Comparison of ENCODE assay signal across 11 mouse cellular contexts in genomic region chr17:80559745-80560144, GRCm38 (mm10). TPM values are rescaled to one million over a fixed set of nuclear protein-coding genes. Genes with fewer than 3 reads are reported as not detected.
DNase-seq lines count a peak whose midpoint lies in the region; ATAC-seq and TF ChIP-seq lines count a peak whose summit lies in the region.
"Had no signal": no experiment of that assay in that cellular context is flagged by ENCODE, and none has a peak within 500 bp of the region (broad histone marks: within the 10 kb centered on the region; RNA-seq: fewer than 3 reads in every experiment).

No protein-coding gene starts in this region.

- no peak for TF ChIP-seq POLR2A in MEL (IDR thresholded peaks at IDR 0.05; ENCODE audit: control insufficient read depth in 1 of 2, insufficient read depth in 1 of 2, low read depth in 1 of 2, low read length in 2 of 2, poor library complexity in 1 of 2)

- no peak for TF ChIP-seq RAD21 in MEL (IDR thresholded peaks at IDR 0.05; ENCODE audit: low read depth, low read length)

- no peak overlapping the region for H3K27ac ChIP-seq in lung, postnatal 0 days (ENCODE audit: low read length)
- no peak overlapping the region for H3K27ac ChIP-seq in MEL (ENCODE audit: control insufficient read depth, low read depth, low read length)
- no peak overlapping the region for H3K27ac ChIP-seq in midbrain, embryonic 11.5 days (ENCODE audit: low read depth, low read length)
- H3K27ac ChIP-seq: embryonic facial prominence, embryonic 13.5 days had no signal

- no peak for ATAC-seq in lung, postnatal 0 days
- no peak for ATAC-seq in midbrain, embryonic 11.5 days (ENCODE audit: low FRiP score)
- ATAC-seq: forebrain, embryonic 14.5 days; hindbrain, embryonic 16.5 days had no signal

- no peak overlapping the region for H3K4me3 ChIP-seq in lung, postnatal 0 days (ENCODE audit: low read depth, low read length)
- H3K4me3 ChIP-seq in MEL (ENCODE audit: control insufficient read depth in 1 of 2, insufficient read depth in 1 of 2, low read depth in 2 of 2, low read length in 2 of 2): peak overlapping the region in 1 of 2 experiments; percentile 36; a peak in 2 of 4 replicates
- no peak overlapping the region for H3K4me3 ChIP-seq in midbrain, embryonic 11.5 days (ENCODE audit: low read depth, low read length)
- H3K4me3 ChIP-seq: embryonic facial prominence, embryonic 13.5 days; myocyte had no signal

- no peaks in the 10 kb centered on the region for H3K9me3 ChIP-seq in lung, postnatal 0 days (ENCODE audit: low read length)
- no peaks in the 10 kb centered on the region for H3K9me3 ChIP-seq in MEL (replicated peaks; ENCODE audit: insufficient read depth, low read length)
- no peaks in the 10 kb centered on the region for H3K9me3 ChIP-seq in midbrain, embryonic 11.5 days (ENCODE audit: control insufficient read depth, low read length)
- H3K9me3 ChIP-seq: embryonic facial prominence, embryonic 13.5 days had no signal

- TF ChIP-seq EP300 in lung, postnatal 0 days (IDR thresholded peaks at IDR 0.05): no peak
- no peak for TF ChIP-seq EP300 in MEL (IDR thresholded peaks at IDR 0.05; ENCODE audit: low read depth in 1 of 2, low read length in 2 of 2)

- DNase-seq in lung, postnatal 0 days (ENCODE audit: low spot score): no peak
- DNase-seq in lung, adult 18-20 months: no peak
- DNase-seq in MEL (ENCODE audit: low read depth, low spot score) (peak; percentile 62), liver (peak; percentile 41)
- peak; percentile 18 for DNase-seq in splenic B cell, adult 2 months (ENCODE audit: low read depth, low spot score)
- DNase-seq in layer of hippocampus, postnatal 36 days: no peak
- DNase-seq in midbrain, embryonic 11.5 days (ENCODE audit: low spot score, missing footprints): no peak

- TF ChIP-seq CTCF in lung, postnatal 0 days (IDR thresholded peaks at IDR 0.05): peak; percentile 37
- peak in 2 of 3 experiments; percentile 48 to 57; a peak in 5 of 6 replicates for TF ChIP-seq CTCF in MEL (IDR thresholded peaks at IDR 0.05 in 2 of 3, conservative IDR thresholded peaks at IDR 0.05 in 1 of 3; ENCODE audit: control insufficient read depth in 1 of 3, insufficient read depth in 1 of 3, low read depth in 2 of 3, low read length in 3 of 3, poor library complexity in 1 of 3, severe bottlenecking in 1 of 3)

- no peaks in the 10 kb centered on the region; the same call in 1 of the 2 replicates for H3K79me2 ChIP-seq in MEL (ENCODE audit: control insufficient read depth, insufficient read depth, low read length, poor library complexity)

- no peaks in the 10 kb centered on the region for H3K27me3 ChIP-seq in lung, postnatal 0 days (replicated peaks; ENCODE audit: insufficient read depth, low read length)
- no peaks in the 10 kb centered on the region for H3K27me3 ChIP-seq in MEL (ENCODE audit: control insufficient read depth in 1 of 2, insufficient read depth in 2 of 2, low read length in 2 of 2)
- H3K27me3 ChIP-seq in splenic B cell, adult 2 months (ENCODE audit: control insufficient read depth, insufficient read depth, low read length, poor library complexity, severe bottlenecking): no peaks in the 10 kb centered on the region; the same call in 1 of the 2 replicates
- H3K27me3 ChIP-seq in midbrain, embryonic 11.5 days (ENCODE audit: control insufficient read depth, insufficient read depth, low read length): no peaks in the 10 kb centered on the region
- H3K27me3 ChIP-seq: embryonic facial prominence, embryonic 13.5 days had no signal

- WGBS in lung, postnatal 0 days: 76% methylated on average over 4 of the region's 4 CpGs
- 91% methylated on average over 4 of the region's 4 CpGs for WGBS in midbrain, embryonic 11.5 days

- H3K4me1 ChIP-seq in lung, postnatal 0 days (ENCODE audit: insufficient read depth, low read depth, low read length): no peaks in the 10 kb centered on the region
- H3K4me1 ChIP-seq in MEL (ENCODE audit: control insufficient read depth in 1 of 2, insufficient read depth in 2 of 2, low read length in 2 of 2): peaks cover 6% of the 10 kb centered on the region in 2 experiments; a peak in 2 of 4 replicates
- H3K4me1 ChIP-seq in midbrain, embryonic 11.5 days (ENCODE audit: control insufficient read depth, insufficient read depth, low read length): no peaks in the 10 kb centered on the region

- H3K36me3 ChIP-seq in lung, postnatal 0 days (ENCODE audit: insufficient read depth, low read length): no peaks in the 10 kb centered on the region
- peaks cover 0 to 5% of the 10 kb centered on the region in 2 experiments; a peak in 1 of 4 replicates for H3K36me3 ChIP-seq in MEL (ENCODE audit: control insufficient read depth in 1 of 2, insufficient read depth in 2 of 2, low read length in 2 of 2)
- no peaks in the 10 kb centered on the region for H3K36me3 ChIP-seq in splenic B cell, adult 2 months (ENCODE audit: control insufficient read depth, insufficient read depth, low read length, poor library complexity, severe bottlenecking)
- H3K36me3 ChIP-seq in midbrain, embryonic 11.5 days (ENCODE audit: control insufficient read depth, insufficient read depth, low read length): no peaks in the 10 kb centered on the region
- H3K36me3 ChIP-seq: embryonic facial prominence, embryonic 13.5 days had no signal

- H3K4me2 ChIP-seq in lung, postnatal 0 days (replicated peaks; ENCODE audit: low read depth, low read length): no peak overlapping the region
- H3K4me2 ChIP-seq in midbrain, embryonic 11.5 days: no peak overlapping the region

- H3K9ac ChIP-seq in lung, postnatal 0 days (replicated peaks; ENCODE audit: low read depth): no peak overlapping the region
- no peak overlapping the region; the same call in 1 of the 2 replicates for H3K9ac ChIP-seq in MEL (ENCODE audit: control insufficient read depth, low read depth, low read length, poor library complexity, severe bottlenecking)
- H3K9ac ChIP-seq in midbrain, embryonic 11.5 days (ENCODE audit: low read length): no peak overlapping the region
- H3K9ac ChIP-seq: embryonic facial prominence, embryonic 13.5 days had no signal

TF ChIP-seq in MEL, 35 proteins besides CTCF, POLR2A, EP300 and RAD21:
- peak; percentile 33; the same call in 1 of the 2 replicates for TF ChIP-seq SMC3 (IDR thresholded peaks at IDR 0.05; ENCODE audit: low read depth, low read length)
- no peak for TF ChIP-seq NRF1 (IDR thresholded peaks at IDR 0.05; ENCODE audit: insufficient read depth, low read depth, low read length, poor library complexity, severe bottlenecking)
- TF ChIP-seq MAZ (IDR thresholded peaks at IDR 0.05; ENCODE audit: low read depth, low read length): no peak
- TF ChIP-seq TBP (IDR thresholded peaks at IDR 0.05; ENCODE audit: low read depth, low read length): peak; percentile 70

RNA-seq across cellular contexts. Expression of gene Cdkl4, which starts 17.9 kb away (rescaled TPM):
- polyA plus RNA-seq in lung, postnatal 0 days (2015; fragmentation: Nextera tagmentation; extraction: Ambion mirVana): 3.4 and 4.9 TPM in 2 replicates
- 0.36 and 0.42 TPM in 2 replicates for total RNA-seq in MEL (2012; rRNA removed)
- polyA plus RNA-seq in MEL (2012; ENCODE audit: insufficient read depth in 1 of 2, insufficient read length in 2 of 2, low read depth in 1 of 2, low replicate concordance in 2 of 2, missing spikeins in 1 of 2): under 1 TPM in 1 of 2 experiments, not detected in 1; 0.71 TPM
- 10 to 100 TPM; 16.0 TPM for total RNA-seq in layer of hippocampus, postnatal 36 days (2021)
- 1.4 and 2.0 TPM in 2 replicates for polyA plus RNA-seq in midbrain, embryonic 11.5 days (2014; fragmentation: Nextera tagmentation; extraction: Ambion mirVana)

Comparison
In these comparisons a context has a peak if more than half of its experiments do, and no peak if none do; other contexts are left out.
1. DNase-seq: peak in MEL (single experiment), liver (single experiment) and splenic B cell, adult 2 months (single experiment); none in lung, postnatal 0 days (single experiment), lung, adult 18-20 months (0 of 2), layer of hippocampus, postnatal 36 days (0 of 2) and midbrain, embryonic 11.5 days (single experiment).